Mouse (Mus musculus) intestine, embryonic 15.5 days (tissue): ENCODE measurements around the gene Dpyd. TPM values are rescaled to one million over a fixed set of nuclear protein-coding genes. Genes with fewer than 3 reads are reported as not detected.

Experiments used
- ATAC-seq: fragments of 200-750 bp; cut with Nextera tagmentation; 2 replicates; pipeline ENCODE4 v1.8.0; 2017; ENCODE audit warnings: moderate TSS enrichment, moderate library complexity
- H3K27ac ChIP-seq: fragments of 300-500 bp; sonication (generic); 2 replicates; pipeline ENCODE4 v1.5.1; 2015; ENCODE audit warnings: mild to moderate bottlenecking, inconsistent platforms
- H3K27me3 ChIP-seq: fragments of 300-500 bp; sonication (generic); replicated peaks from 2 replicates; pipeline ENCODE4 v1.6.1; 2015; ENCODE audit warnings: inconsistent platforms
- H3K36me3 ChIP-seq: fragments of 300-500 bp; sonication (generic); 2 replicates; pipeline ENCODE4 v1.6.1; 2015; ENCODE audit warnings: inconsistent platforms
- H3K4me1 ChIP-seq: fragments of 300-500 bp; sonication (generic); replicated peaks from 2 replicates; pipeline ENCODE4 v1.6.1; 2015; ENCODE audit warnings: inconsistent platforms
- H3K4me2 ChIP-seq: fragments of 300-500 bp; sonication (generic); replicated peaks from 2 replicates; pipeline ENCODE4 v1.6.1; 2015; ENCODE audit warnings: mild to moderate bottlenecking, inconsistent platforms
- H3K4me3 ChIP-seq: fragments of 300-500 bp; sonication (generic); replicated peaks from 2 replicates; pipeline ENCODE4 v1.5.1; 2015; ENCODE audit warnings: inconsistent platforms
- H3K9ac ChIP-seq: fragments of 300-500 bp; sonication (generic); 2 replicates; pipeline ENCODE4 v1.6.1; 2015; ENCODE audit warnings: inconsistent platforms
- H3K9me3 ChIP-seq: fragments of 300-500 bp; sonication (generic); 2 replicates; pipeline ENCODE4 v1.6.1; 2016; ENCODE audit warnings: inconsistent platforms
- WGBS: fragments of 180-500 bp; shearing (Covaris S2); methylation state at CpG from one replicate; pipeline ENCODE4 v1.1.7; 2015; 5-methylcytosine and 5-hydroxymethylcytosine counted together
- polyA plus RNA-seq: library from polyadenylated mRNA; unstranded; fragments of >200 nt; fragmentation: Nextera tagmentation; extraction: Ambion mirVana; gene quantifications from 2 replicates; pipeline ENCODE4 v1.2.1, GENCODE M21; 2015

Dpyd gene
- polyA plus RNA-seq, 1 experiment from 2014 or later = 24.2 TPM

DNA sequence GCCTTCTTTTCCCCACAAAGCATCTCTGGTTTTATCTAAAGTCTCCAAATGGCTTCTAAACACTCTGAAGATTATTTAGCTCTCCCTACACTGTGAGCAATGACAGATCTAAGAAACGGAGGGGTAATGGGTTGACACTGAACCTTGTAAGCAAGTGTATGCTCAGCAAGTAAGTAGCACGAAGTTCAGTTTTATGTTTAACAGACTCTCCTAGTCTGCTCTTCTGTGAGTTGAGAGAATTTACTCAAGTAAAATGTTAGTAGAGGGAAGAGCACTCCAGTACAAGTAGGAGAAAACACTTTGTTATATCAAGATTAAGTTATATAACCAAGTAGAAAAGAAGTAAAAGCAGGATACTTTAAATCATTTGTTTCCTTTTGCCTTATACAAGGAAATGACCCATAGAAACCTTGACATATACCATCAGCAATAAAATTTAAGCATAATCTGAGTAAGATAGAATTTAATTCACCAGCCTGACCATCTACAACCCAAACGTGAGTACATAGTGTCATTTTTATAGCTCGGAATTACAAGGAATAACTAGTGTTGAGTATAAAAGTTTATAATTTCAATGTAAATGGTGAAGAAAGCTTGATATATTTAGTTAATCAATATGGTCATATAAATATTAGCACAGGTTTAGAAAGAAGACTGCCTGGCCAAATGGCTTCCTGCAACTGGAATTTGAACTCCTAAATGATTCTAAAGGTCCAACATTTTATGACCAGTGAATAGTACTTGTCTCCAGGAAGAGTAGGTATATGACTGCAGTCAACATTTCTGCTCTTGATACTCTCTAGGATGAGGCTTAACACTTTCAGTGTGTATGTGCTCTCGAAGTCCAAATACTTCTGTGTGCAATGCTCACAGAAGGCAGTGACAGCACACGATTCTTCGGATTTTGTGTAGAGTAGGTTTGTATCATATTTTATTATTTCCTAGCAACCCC lies 40.0 kb downstream of the Dpyd start:
- no peak overlapping the region for H3K4me2 ChIP-seq
- WGBS = 65% methylated on average over 7 of the region's 7 CpGs
- H3K27me3 ChIP-seq = no peaks in the 10 kb centered on the region
- H3K4me1 ChIP-seq = no peaks in the 10 kb centered on the region
- no peaks in the 10 kb centered on the region for H3K36me3 ChIP-seq
- no peak overlapping the region for H3K9ac ChIP-seq
- no peaks in the 10 kb centered on the region for H3K9me3 ChIP-seq
- H3K27ac ChIP-seq = 0 out of 2 replicates have a peak overlapping the region, but pooled peaks have one; percentile 4
- H3K4me3 ChIP-seq = no peak overlapping the region
- ATAC-seq = peak; percentile 94

- Histone ChIP-seq H3K27ac (no peak overlapping the region), H3K4me1 (no peaks in the 10 kb centered on the region), H3K36me3 (no peaks in the 10 kb centered on the region), H3K9me3 (no peaks in the 10 kb centered on the region), H3K9ac (no peak overlapping the region), H3K27me3 (no peaks in the 10 kb centered on the region), H3K4me3 (no peak overlapping the region), H3K4me2 (no peak overlapping the region)
- no peak for ATAC-seq
- 79% methylated on average over 4 of the region's 4 CpGs for WGBS
These were observed 46.8 kb downstream of the Dpyd start for GRCm38 (mm10) chr3:118608708-118609107.

- Histone ChIP-seq H3K9ac (no peak overlapping the region), H3K4me1 (no peaks in the 10 kb centered on the region), H3K27ac (no peak overlapping the region), H3K4me3 (no peak overlapping the region), H3K36me3 (no peaks in the 10 kb centered on the region), H3K9me3 (no peaks in the 10 kb centered on the region), H3K27me3 (no peaks in the 10 kb centered on the region), H3K4me2 (no peak overlapping the region)
- ATAC-seq = no peak
- 74% methylated on average over 9 of the region's 9 CpGs for WGBS
These were observed 64.8 kb downstream of the Dpyd start for GRCm38 (mm10) chr3:118626455-118627375.

- no peaks in the 10 kb centered on the region for H3K27me3 ChIP-seq
- no peak overlapping the region for H3K27ac ChIP-seq
- H3K9ac ChIP-seq = no peak overlapping the region
- H3K36me3 ChIP-seq = no peaks in the 10 kb centered on the region
- H3K4me1 ChIP-seq = no peaks in the 10 kb centered on the region
- no peak overlapping the region for H3K4me3 ChIP-seq
- ATAC-seq = no peak
- H3K9me3 ChIP-seq = no peaks in the 10 kb centered on the region
- 93% methylated on average over 1 of the region's 1 CpGs for WGBS
- no peak overlapping the region for H3K4me2 ChIP-seq
These were observed 67.8 kb downstream of the Dpyd start for GRCm38 (mm10) chr3:118629737-118630136.

DNA sequence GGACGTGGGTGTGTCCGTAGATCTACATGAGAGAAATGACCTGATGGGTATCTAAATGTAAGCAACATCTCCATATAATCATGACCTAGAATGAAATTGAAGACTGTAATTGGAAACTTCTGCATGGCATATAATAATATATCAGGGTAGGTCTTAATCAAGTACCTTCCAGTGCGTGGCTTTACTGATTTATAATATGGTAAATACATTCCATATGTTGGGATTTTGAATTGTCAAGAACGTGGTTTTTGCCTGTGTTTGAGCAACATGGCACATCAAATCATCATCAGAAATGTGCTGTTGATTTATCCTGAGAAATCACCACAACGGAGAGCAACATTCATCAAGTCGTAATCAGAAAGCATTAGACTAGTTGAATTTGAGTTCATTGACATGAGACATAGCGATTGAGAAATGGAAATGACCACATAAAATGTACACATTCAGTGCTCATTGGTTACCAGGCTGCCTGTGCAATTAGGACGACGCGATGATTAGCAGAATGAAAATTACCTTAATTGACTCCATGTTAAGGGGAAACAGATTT lies 84.2 kb downstream of the Dpyd start:
- no peak overlapping the region for H3K9ac ChIP-seq
- no peak for ATAC-seq
- H3K4me3 ChIP-seq = no peak overlapping the region
- no peaks in the 10 kb centered on the region for H3K9me3 ChIP-seq
- no peak overlapping the region for H3K4me2 ChIP-seq
- no peak overlapping the region for H3K27ac ChIP-seq
- H3K36me3 ChIP-seq = no peaks in the 10 kb centered on the region
- no peaks in the 10 kb centered on the region for H3K27me3 ChIP-seq
- no peaks in the 10 kb centered on the region for H3K4me1 ChIP-seq
- WGBS = 89% methylated on average over 10 of the region's 10 CpGs

DNA sequence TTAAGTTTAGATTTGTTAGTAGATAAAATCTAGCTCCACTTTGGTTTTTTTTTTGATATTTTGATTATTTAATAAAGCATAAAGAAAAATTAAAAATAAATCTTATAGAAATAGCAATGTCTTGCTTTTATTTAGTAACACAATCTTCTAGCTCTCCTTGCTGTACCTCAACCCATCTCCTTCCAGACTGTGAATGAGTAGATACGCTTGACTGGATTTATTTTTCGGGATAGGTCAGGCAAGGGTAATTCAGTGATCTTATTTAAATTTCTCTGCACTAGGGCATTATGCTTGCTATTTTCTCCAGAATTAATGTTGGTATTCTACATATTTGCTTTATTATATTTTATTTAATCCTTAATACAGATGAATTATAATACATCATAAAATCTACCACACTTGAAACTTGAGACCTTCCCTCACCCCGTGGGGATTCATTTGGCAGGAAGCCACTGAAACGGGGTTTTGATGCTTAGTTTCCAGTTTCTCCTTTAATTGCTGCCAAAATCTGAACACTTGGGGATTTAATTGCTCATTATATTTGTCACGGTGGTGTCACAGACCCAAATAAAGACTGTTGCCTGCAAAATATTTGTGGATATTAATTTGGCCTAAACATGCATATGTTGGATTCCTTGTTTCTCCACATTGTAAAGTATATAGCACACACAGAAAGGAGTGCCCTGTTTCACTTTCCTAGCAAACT lies 102.2 kb downstream of the Dpyd start:
- H3K9ac ChIP-seq = no peak overlapping the region
- no peaks in the 10 kb centered on the region for H3K9me3 ChIP-seq
- H3K27ac ChIP-seq = no peak overlapping the region
- no peak overlapping the region for H3K4me3 ChIP-seq
- WGBS = 67% methylated on average over 5 of the region's 5 CpGs
- ATAC-seq = no peak
- no peaks in the 10 kb centered on the region for H3K27me3 ChIP-seq
- no peaks in the 10 kb centered on the region for H3K36me3 ChIP-seq
- no peak overlapping the region for H3K4me2 ChIP-seq
- no peaks in the 10 kb centered on the region for H3K4me1 ChIP-seq

- Histone ChIP-seq H3K9ac (no peak overlapping the region), H3K27ac (no peak overlapping the region), H3K27me3 (no peaks in the 10 kb centered on the region), H3K9me3 (no peaks in the 10 kb centered on the region), H3K4me3 (no peak overlapping the region), H3K4me2 (no peak overlapping the region), H3K4me1 (no peaks in the 10 kb centered on the region), H3K36me3 (no peaks in the 10 kb centered on the region)
- ATAC-seq = no peak
- WGBS = 62% methylated on average over 10 of the region's 10 CpGs
These were observed 112.3 kb downstream of the Dpyd start for GRCm38 (mm10) chr3:118674121-118674745.

DNA sequence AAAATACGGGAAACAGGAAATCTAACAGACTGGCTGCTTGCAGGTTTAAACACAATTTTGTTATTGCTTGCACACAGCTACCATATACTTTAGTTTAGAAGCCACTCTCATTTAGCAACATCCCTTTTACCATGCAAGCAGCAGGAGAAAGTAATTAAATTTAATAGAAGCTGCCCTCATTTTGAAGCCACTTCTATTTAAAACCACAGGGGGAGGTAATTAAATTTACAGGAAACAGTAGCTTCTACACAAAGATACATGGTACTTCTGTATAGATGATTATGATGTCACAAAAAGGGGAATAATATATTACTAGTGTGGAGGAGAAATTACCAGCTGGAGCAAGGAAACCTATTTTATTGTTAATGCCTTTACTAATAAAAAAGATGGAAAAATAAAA lies 113.5 kb downstream of the Dpyd start:
- no peaks in the 10 kb centered on the region for H3K27me3 ChIP-seq
- H3K9me3 ChIP-seq = no peaks in the 10 kb centered on the region
- no peak for ATAC-seq
- H3K9ac ChIP-seq = no peak overlapping the region
- H3K4me3 ChIP-seq = no peak overlapping the region
- H3K27ac ChIP-seq = no peak overlapping the region
- no peak overlapping the region for H3K4me2 ChIP-seq
- 45% methylated on average over 1 of the region's 1 CpGs for WGBS
- no peaks in the 10 kb centered on the region for H3K4me1 ChIP-seq
- H3K36me3 ChIP-seq = no peaks in the 10 kb centered on the region

- H3K27me3 ChIP-seq = no peaks in the 10 kb centered on the region
- ATAC-seq = no peak
- H3K36me3 ChIP-seq = no peaks in the 10 kb centered on the region
- no peak overlapping the region for H3K4me3 ChIP-seq
- no peaks in the 10 kb centered on the region for H3K9me3 ChIP-seq
- 76% methylated on average over 7 of the region's 7 CpGs for WGBS
- H3K4me1 ChIP-seq = no peaks in the 10 kb centered on the region
- H3K27ac ChIP-seq = no peak overlapping the region
- no peak overlapping the region for H3K9ac ChIP-seq
- H3K4me2 ChIP-seq = no peak overlapping the region
These were observed 114.3 kb downstream of the Dpyd start for GRCm38 (mm10) chr3:118676052-118676777.

- no peak overlapping the region for H3K9ac ChIP-seq
- H3K4me1 ChIP-seq = no peaks in the 10 kb centered on the region
- no peaks in the 10 kb centered on the region for H3K36me3 ChIP-seq
- H3K4me2 ChIP-seq = no peak overlapping the region
- H3K4me3 ChIP-seq = no peak overlapping the region
- H3K27me3 ChIP-seq = no peaks in the 10 kb centered on the region
- H3K27ac ChIP-seq = no peak overlapping the region
- ATAC-seq = no peak
- no peaks in the 10 kb centered on the region for H3K9me3 ChIP-seq
- WGBS = 50% methylated on average over 4 of the region's 4 CpGs
These were observed 118.9 kb downstream of the Dpyd start for GRCm38 (mm10) chr3:118680803-118681202.

- 68% methylated on average over 3 of the region's 3 CpGs for WGBS
- H3K36me3 ChIP-seq = no peaks in the 10 kb centered on the region
- H3K27ac ChIP-seq = no peak overlapping the region
- no peaks in the 10 kb centered on the region for H3K9me3 ChIP-seq
- H3K9ac ChIP-seq = no peak overlapping the region
- H3K4me3 ChIP-seq = no peak overlapping the region
- no peak overlapping the region for H3K4me2 ChIP-seq
- no peak for ATAC-seq
- H3K4me1 ChIP-seq = no peaks in the 10 kb centered on the region
- H3K27me3 ChIP-seq = no peaks in the 10 kb centered on the region
These were observed 188.3 kb downstream of the Dpyd start for GRCm38 (mm10) chr3:118750269-118750668.
